Mouse (Mus musculus): ENCODE data around the gene Eif4e2. TPM values are rescaled to one million over a fixed set of nuclear protein-coding genes. Genes with fewer than 3 reads are reported as not detected.

Gene Eif4e2
- total RNA-seq, 2 experiments from 2014 or later, result 90.6 to 91.7 TPM

Other genes starting within 250 kb of the Eif4e2 start
- gene Alppl2, start 124.0 kb upstream of the Eif4e2 start, total RNA-seq (2021), result not detected
- not detected for gene Alpi, start 112.3 kb upstream of the Eif4e2 start, total RNA-seq (2021)
- not detected for gene Akp3, start 88.9 kb upstream of the Eif4e2 start, total RNA-seq (2021)
- 10 to 100 TPM in 1 of 2 experiments, 1 to 10 TPM in 1; 2.4 to 10.1 TPM for gene Ecel1, start 57.4 kb upstream of the Eif4e2 start, total RNA-seq (2021)
- not detected for gene Prss56, start 30.6 kb upstream of the Eif4e2 start, total RNA-seq (2021)
- gene Chrnd, start 23.3 kb upstream of the Eif4e2 start, total RNA-seq (2021), result under 1 TPM; 0.27 to 0.97 TPM
- gene Chrng, start 9.3 kb upstream of the Eif4e2 start, total RNA-seq (2021), result under 1 TPM in 1 of 2 experiments, not detected in 1; 0.30 TPM
- gene Efhd1, start 50.4 kb downstream of the Eif4e2 start, total RNA-seq (2021), result 100 to 1,000 TPM; 121 to 185 TPM
- gene Gigyf2, start 113.1 kb downstream of the Eif4e2 start, total RNA-seq (2021), result 10 to 100 TPM; 57.5 to 70.6 TPM
- gene Kcnj13, start 180.8 kb downstream of the Eif4e2 start, total RNA-seq (2021), result not detected

All from adrenal gland, postnatal 10 days (tissue).